Mouse (Mus musculus): ENCODE measurements around the gene Slc44a4. TPM values are rescaled to one million over a fixed set of nuclear protein-coding genes. Genes with fewer than 3 reads are reported as not detected.

Gene Slc44a4
- polyA plus RNA-seq, 1 experiment: not detected

- TF ChIP-seq CTCF (IDR thresholded peaks at IDR 0.05; ENCODE audit: borderline replicate concordance, insufficient read depth, low read length): no peak
- TF ChIP-seq POLR2A (IDR thresholded peaks at IDR 0.05; ENCODE audit: low read depth, low read length): no peak
- H3K4me1 ChIP-seq (ENCODE audit: control insufficient read depth, insufficient read depth, low read length): no peaks in the 10 kb centered on the region
- no peak overlapping the region for H3K27ac ChIP-seq (ENCODE audit: insufficient read depth, low read length)
- no peak overlapping the region for H3K4me3 ChIP-seq (ENCODE audit: insufficient read depth, low read length)
Measured at GRCm38 (mm10) chr17:34916316-34916715, 2.0 kb downstream of the Slc44a4 start.

DNA sequence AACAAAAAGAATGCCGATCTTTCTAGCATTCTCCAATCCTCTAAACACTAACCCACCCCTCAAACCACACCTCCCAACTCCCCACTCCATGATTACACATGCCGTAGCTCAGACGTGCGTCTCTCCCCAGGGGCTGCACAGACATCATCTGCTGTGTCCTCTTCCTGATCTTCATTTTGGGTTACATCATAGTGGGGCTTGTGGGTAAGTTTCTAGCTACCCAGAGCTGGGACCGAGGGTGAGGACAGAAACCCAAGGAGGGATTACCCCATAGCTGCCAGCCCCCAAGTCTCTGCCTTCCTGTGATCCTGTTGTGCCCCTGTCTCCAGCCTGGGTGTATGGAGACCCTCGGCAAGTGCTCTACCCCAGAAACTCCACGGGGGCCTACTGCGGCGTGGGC is 2.9 kb downstream of the Slc44a4 start:
- H3K4me3 ChIP-seq (ENCODE audit: insufficient read depth, low read length): no peak overlapping the region
- no peak for TF ChIP-seq POLR2A (IDR thresholded peaks at IDR 0.05; ENCODE audit: low read depth, low read length)
- no peak for TF ChIP-seq CTCF (IDR thresholded peaks at IDR 0.05; ENCODE audit: borderline replicate concordance, insufficient read depth, low read length)

GRCm38 (mm10) chr17:34922939-34923338 is 8.7 kb downstream of the Slc44a4 start:
- H3K4me1 ChIP-seq (ENCODE audit: control insufficient read depth, insufficient read depth, low read length): no peaks in the 10 kb centered on the region
- no peak overlapping the region for H3K27ac ChIP-seq (ENCODE audit: insufficient read depth, low read length)
- TF ChIP-seq POLR2A (IDR thresholded peaks at IDR 0.05; ENCODE audit: low read depth, low read length) (no peak), CTCF (IDR thresholded peaks at IDR 0.05; ENCODE audit: borderline replicate concordance, insufficient read depth, low read length) (no peak)
- H3K4me3 ChIP-seq (ENCODE audit: insufficient read depth, low read length): no peak overlapping the region

More for the DNA sequence above, 2.9 kb downstream of the Slc44a4 start:
- Histone ChIP-seq H3K27ac (ENCODE audit: insufficient read depth, low read length) (no peak overlapping the region), H3K4me1 (ENCODE audit: control insufficient read depth, insufficient read depth, low read length) (no peaks in the 10 kb centered on the region)

- Histone ChIP-seq H3K4me3 (ENCODE audit: insufficient read depth, low read length) (no peak overlapping the region), H3K4me1 (ENCODE audit: control insufficient read depth, insufficient read depth, low read length) (no peaks in the 10 kb centered on the region), H3K27ac (ENCODE audit: insufficient read depth, low read length) (no peak overlapping the region)
- TF ChIP-seq CTCF (IDR thresholded peaks at IDR 0.05; ENCODE audit: borderline replicate concordance, insufficient read depth, low read length) (no peak), POLR2A (IDR thresholded peaks at IDR 0.05; ENCODE audit: low read depth, low read length) (no peak)
Measured at GRCm38 (mm10) chr17:34924258-34924657, 10.0 kb downstream of the Slc44a4 start.

GRCm38 (mm10) chr17:34927306-34928019 is 13.2 kb downstream of the Slc44a4 start:
- Histone ChIP-seq H3K27ac (ENCODE audit: insufficient read depth, low read length) (no peak overlapping the region), H3K4me1 (ENCODE audit: control insufficient read depth, insufficient read depth, low read length) (0 out of 2 replicates have a peak, but pooled peaks cover 2% of the 10 kb centered on the region), H3K4me3 (ENCODE audit: insufficient read depth, low read length) (no peak overlapping the region)
- TF ChIP-seq POLR2A (IDR thresholded peaks at IDR 0.05; ENCODE audit: low read depth, low read length): no peak
- TF ChIP-seq CTCF (IDR thresholded peaks at IDR 0.05; ENCODE audit: borderline replicate concordance, insufficient read depth, low read length): no peak

DNA sequence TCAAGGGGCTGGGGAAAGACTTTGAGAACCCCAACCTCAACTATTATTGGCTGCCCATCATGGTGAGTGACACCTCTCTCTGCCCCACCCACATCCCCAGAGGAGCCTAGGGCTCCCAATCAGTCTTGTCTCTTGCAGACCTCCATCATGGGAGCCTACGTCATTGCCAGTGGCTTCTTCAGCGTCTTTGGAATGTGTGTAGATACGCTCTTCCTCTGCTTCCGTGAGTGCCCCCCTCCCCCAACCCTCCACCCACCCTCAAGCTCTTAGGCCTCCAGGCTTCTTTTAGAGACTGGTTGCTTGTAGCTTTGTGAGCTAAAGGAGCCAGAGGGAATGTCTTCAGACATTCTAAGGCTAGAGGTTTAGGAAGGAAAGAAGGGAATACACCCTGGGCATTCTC is 14.6 kb downstream of the Slc44a4 start:
- Histone ChIP-seq H3K4me3 (ENCODE audit: insufficient read depth, low read length) (no peak overlapping the region), H3K4me1 (ENCODE audit: control insufficient read depth, insufficient read depth, low read length) (0 out of 2 replicates have a peak, but pooled peaks cover 2% of the 10 kb centered on the region), H3K27ac (ENCODE audit: insufficient read depth, low read length) (no peak overlapping the region)
- TF ChIP-seq CTCF (IDR thresholded peaks at IDR 0.05; ENCODE audit: borderline replicate concordance, insufficient read depth, low read length): no peak
- TF ChIP-seq POLR2A (IDR thresholded peaks at IDR 0.05; ENCODE audit: low read depth, low read length): no peak

GRCm38 (mm10) chr17:34931061-34931734 is 16.9 kb downstream of the Slc44a4 start, which contains the start of gene Neu1:
Neu1 (plus strand) TSS chr17:34931253.
- H3K4me3 ChIP-seq (ENCODE audit: insufficient read depth, low read length): peak within 1 kb of the TSS; percentile 79
- H3K27ac ChIP-seq (ENCODE audit: insufficient read depth, low read length): no peak within 1 kb of the TSS
- peak; percentile 13; the same call in 1 of the 2 replicates for TF ChIP-seq CTCF (IDR thresholded peaks at IDR 0.05; ENCODE audit: borderline replicate concordance, insufficient read depth, low read length)
- TF ChIP-seq POLR2A (IDR thresholded peaks at IDR 0.05; ENCODE audit: low read depth, low read length): peak; percentile 81
- 0 out of 2 replicates have a peak, but pooled peaks cover 2% of the 10 kb centered on the region for H3K4me1 ChIP-seq (ENCODE audit: control insufficient read depth, insufficient read depth, low read length)

- H3K4me1 ChIP-seq (ENCODE audit: control insufficient read depth, insufficient read depth, low read length): 0 out of 2 replicates have a peak, but pooled peaks cover 2% of the 10 kb centered on the region
- H3K4me3 ChIP-seq (ENCODE audit: insufficient read depth, low read length): peak overlapping the region; percentile 79
- TF ChIP-seq CTCF (IDR thresholded peaks at IDR 0.05; ENCODE audit: borderline replicate concordance, insufficient read depth, low read length) (no peak), POLR2A (IDR thresholded peaks at IDR 0.05; ENCODE audit: low read depth, low read length) (no peak)
- H3K27ac ChIP-seq (ENCODE audit: insufficient read depth, low read length): no peak overlapping the region
Measured at GRCm38 (mm10) chr17:34931735-34932098, 17.5 kb downstream of the Slc44a4 start.

- H3K4me3 ChIP-seq (ENCODE audit: insufficient read depth, low read length): peak overlapping the region; percentile 79
Measured at GRCm38 (mm10) chr17:34932287-34932686, 18.0 kb downstream of the Slc44a4 start.

DNA sequence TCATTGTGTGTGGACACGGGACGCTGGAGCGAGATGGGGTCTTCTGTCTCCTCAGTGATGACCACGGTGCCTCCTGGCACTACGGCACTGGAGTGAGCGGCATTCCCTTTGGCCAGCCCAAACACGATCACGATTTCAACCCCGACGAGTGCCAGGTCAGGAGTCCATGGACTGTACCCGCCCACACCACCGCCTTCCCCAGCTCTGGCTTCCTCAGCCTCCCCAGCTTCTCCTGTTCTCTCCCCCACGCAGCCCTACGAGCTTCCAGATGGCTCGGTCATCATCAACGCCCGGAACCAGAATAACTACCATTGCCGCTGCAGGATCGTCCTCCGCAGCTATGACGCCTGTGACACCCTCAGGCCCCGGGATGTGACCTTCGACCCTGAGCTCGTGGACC is 19.8 kb downstream of the Slc44a4 start:
- H3K27ac ChIP-seq (ENCODE audit: insufficient read depth, low read length): no peak overlapping the region
- TF ChIP-seq POLR2A (IDR thresholded peaks at IDR 0.05; ENCODE audit: low read depth, low read length) (no peak), CTCF (IDR thresholded peaks at IDR 0.05; ENCODE audit: borderline replicate concordance, insufficient read depth, low read length) (no peak)
- H3K4me3 ChIP-seq (ENCODE audit: insufficient read depth, low read length): no peak overlapping the region
- H3K4me1 ChIP-seq (ENCODE audit: control insufficient read depth, insufficient read depth, low read length): 0 out of 2 replicates have a peak, but pooled peaks cover 2% of the 10 kb centered on the region

More at GRCm38 (mm10) chr17:34932287-34932686, 18.0 kb downstream of the Slc44a4 start:
- no peak overlapping the region for H3K27ac ChIP-seq (ENCODE audit: insufficient read depth, low read length)
- TF ChIP-seq POLR2A (IDR thresholded peaks at IDR 0.05; ENCODE audit: low read depth, low read length) (no peak), CTCF (IDR thresholded peaks at IDR 0.05; ENCODE audit: borderline replicate concordance, insufficient read depth, low read length) (no peak)
- H3K4me1 ChIP-seq (ENCODE audit: control insufficient read depth, insufficient read depth, low read length): 0 out of 2 replicates have a peak, but pooled peaks cover 2% of the 10 kb centered on the region

Measured in embryonic fibroblast, embryonic 13.5 days (primary cell).